Mouse (Mus musculus): ENCODE data around the gene P4htm.
A peak's percentile ranks its signal among the peaks of the same experiment; 100 is the strongest.

DNA sequence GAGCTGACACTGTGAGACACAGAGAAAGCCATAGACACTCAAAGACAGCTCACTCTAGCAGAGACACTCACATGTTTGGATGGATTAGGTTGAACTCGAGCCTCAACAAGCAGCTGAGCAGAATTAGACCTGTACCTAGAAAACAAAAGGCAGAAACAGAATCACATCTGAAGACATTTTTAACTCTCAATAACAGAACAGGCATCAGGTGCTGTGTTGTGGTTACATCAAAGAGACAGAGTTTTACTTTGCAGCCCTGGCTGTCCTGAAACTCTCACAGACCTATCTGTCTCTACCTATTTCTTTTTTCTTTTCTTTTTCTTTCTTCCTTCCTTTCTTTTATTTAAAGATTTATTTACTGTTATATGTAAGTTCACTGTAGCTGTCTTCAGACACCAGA is 19.8 kb upstream of the P4htm start:
- TF ChIP-seq POLR2A (IDR thresholded peaks at IDR 0.05; ENCODE audit: insufficient read depth, low read depth, low read length), result no peak
- 0 out of 2 replicates have a peak, but pooled peaks have one; percentile 3 for TF ChIP-seq CTCF (IDR thresholded peaks at IDR 0.05)
